Mouse (Mus musculus) MEL (cell line): ENCODE data around the gene Prkcb. TPM values are rescaled to one million over a fixed set of nuclear protein-coding genes. Genes with fewer than 3 reads are reported as not detected.

Experiments
- DNase-seq: peaks from one replicate; pipeline ENCODE4 v3.0.0; 2011; ENCODE audit warnings: low read depth, low spot score
- H3K27ac ChIP-seq: 2 replicates; pipeline ENCODE4 v1.5.1; 2012; ENCODE audit warnings: low read depth, mild to moderate bottlenecking, control low read depth, low read length, moderate library complexity; ENCODE audit not compliant: control insufficient read depth
- H3K27me3 ChIP-seq, 2 experiments: fragments of 150-350 bp in 1 of 2; sonication (generic) in 1 of 2; 2 replicates each; pipeline ENCODE4 v1.6.1; 2012; ENCODE audit warnings: low read length in 2 of 2, mild to moderate bottlenecking in 2 of 2, improper control_type of control experiment in 1 of 2, moderate library complexity in 1 of 2; ENCODE audit not compliant: insufficient read depth in 2 of 2, control insufficient read depth in 1 of 2
- H3K36me3 ChIP-seq, 2 experiments: 2 replicates each; pipeline ENCODE4 v1.6.1; 2012 to 2014; ENCODE audit warnings: low read length in 2 of 2, improper control_type of control experiment in 1 of 2, inconsistent platforms in 1 of 2, mild to moderate bottlenecking in 1 of 2; ENCODE audit not compliant: insufficient read depth in 2 of 2, control insufficient read depth in 1 of 2
- H3K4me1 ChIP-seq, 2 experiments: fragments of 150-350 bp in 1 of 2; sonication (generic) in 1 of 2; 2 replicates each; pipeline ENCODE4 v1.6.1; 2012; ENCODE audit warnings: low read length in 2 of 2, improper control_type of control experiment in 1 of 2, mild to moderate bottlenecking in 1 of 2; ENCODE audit not compliant: insufficient read depth in 2 of 2, control insufficient read depth in 1 of 2
- H3K4me3 ChIP-seq, 2 experiments: fragments of 150-350 bp in 1 of 2; sonication (generic) in 1 of 2; 2 replicates each; pipeline ENCODE4 v1.5.1; 2012; ENCODE audit warnings: low read depth in 2 of 2, low read length in 2 of 2, mild to moderate bottlenecking in 2 of 2, moderate library complexity in 2 of 2, control low read depth in 1 of 2, improper control_type of control experiment in 1 of 2; ENCODE audit not compliant: control insufficient read depth in 1 of 2, insufficient read depth in 1 of 2
- H3K79me2 ChIP-seq: 2 replicates; pipeline ENCODE4 v1.6.1; 2012; ENCODE audit warnings: mild to moderate bottlenecking, low read length, moderate library complexity; ENCODE audit not compliant: control insufficient read depth, poor library complexity, insufficient read depth
- H3K9ac ChIP-seq: 2 replicates; pipeline ENCODE4 v1.6.1; 2012; ENCODE audit warnings: low read depth, mild to moderate bottlenecking, control low read depth, low read length, moderate library complexity; ENCODE audit not compliant: control insufficient read depth, poor library complexity, severe bottlenecking
- H3K9me3 ChIP-seq: fragments of 150-350 bp; sonication (generic); replicated peaks from 2 replicates; pipeline ENCODE4 v1.6.1; 2012; ENCODE audit warnings: mild to moderate bottlenecking, low read length, improper control_type of control experiment, moderate library complexity; ENCODE audit not compliant: insufficient read depth
- CHD1 ChIP-seq: IDR thresholded peaks from 2 replicates; pipeline ENCODE4 v1.6.1; 2012; ENCODE audit warnings: low read depth, mild to moderate bottlenecking, inconsistent platforms, low read length, improper control_type of control experiment
- EP300 ChIP-seq, 2 experiments: IDR thresholded peaks; 2 replicates each; pipeline ENCODE4 v1.6.1; 2011; ENCODE audit warnings: improper control_type of control experiment in 2 of 2, low read length in 2 of 2, low read depth in 1 of 2, mild to moderate bottlenecking in 1 of 2
- ETS1 ChIP-seq: IDR thresholded peaks from 2 replicates; pipeline ENCODE4 v1.6.1; 2012; ENCODE audit warnings: low read depth, mild to moderate bottlenecking, inconsistent platforms, low read length, improper control_type of control experiment, moderate library complexity
- MAX ChIP-seq: IDR thresholded peaks from 2 replicates; pipeline ENCODE4 v1.6.1; 2011; ENCODE audit warnings: low read length, improper control_type of control experiment
- MAZ ChIP-seq: IDR thresholded peaks from 2 replicates; pipeline ENCODE4 v1.6.1; 2012; ENCODE audit warnings: low read depth, mild to moderate bottlenecking, inconsistent platforms, low read length, improper control_type of control experiment
- MEF2A ChIP-seq: IDR thresholded peaks from 2 replicates; pipeline ENCODE4 v1.6.1; 2014; ENCODE audit warnings: low read depth, mild to moderate bottlenecking, inconsistent platforms, low read length, improper control_type of control experiment; ENCODE audit not compliant: poor library complexity, insufficient replicate concordance, severe bottlenecking; ENCODE audit errors: extremely low read depth
- MXI1 ChIP-seq: IDR thresholded peaks from 2 replicates; pipeline ENCODE4 v1.6.1; 2011; ENCODE audit warnings: mild to moderate bottlenecking, low read depth, low read length, improper control_type of control experiment
- MYB ChIP-seq: IDR thresholded peaks from 2 replicates; pipeline ENCODE4 v1.6.1; 2011; ENCODE audit warnings: mild to moderate bottlenecking, low read depth, low read length, improper control_type of control experiment
- MYC ChIP-seq: IDR thresholded peaks from 2 replicates; pipeline ENCODE4 v1.6.1; 2011; ENCODE audit warnings: low read depth, mild to moderate bottlenecking, low read length, improper control_type of control experiment, moderate library complexity
- NELFE ChIP-seq: IDR thresholded peaks from 2 replicates; pipeline ENCODE4 v1.6.1; 2011; ENCODE audit warnings: low read depth, low read length, improper control_type of control experiment
- NRF1 ChIP-seq: IDR thresholded peaks from 2 replicates; pipeline ENCODE4 v1.6.1; 2014; ENCODE audit warnings: low read depth, mild to moderate bottlenecking, inconsistent platforms, low read length, improper control_type of control experiment, moderate library complexity; ENCODE audit not compliant: poor library complexity, insufficient read depth, severe bottlenecking
- POLR2A ChIP-seq, 2 experiments: IDR thresholded peaks; 2 replicates each; pipeline ENCODE4 v1.6.1; 2011 to 2012; ENCODE audit warnings: low read length in 2 of 2, mild to moderate bottlenecking in 2 of 2, control low read depth in 1 of 2, improper control_type of control experiment in 1 of 2, low read depth in 1 of 2, moderate library complexity in 1 of 2; ENCODE audit not compliant: control insufficient read depth in 1 of 2, insufficient read depth in 1 of 2, poor library complexity in 1 of 2
- POLR2AphosphoS2 ChIP-seq: IDR thresholded peaks from 2 replicates; pipeline ENCODE4 v1.6.1; 2011; ENCODE audit warnings: low read length, improper control_type of control experiment
- POLR2AphosphoS5 ChIP-seq: IDR thresholded peaks from 2 replicates; pipeline ENCODE4 v1.6.1; 2012; ENCODE audit warnings: low read depth, borderline replicate concordance, mild to moderate bottlenecking, inconsistent platforms, low read length, moderate library complexity, mixed read lengths
- RAD21 ChIP-seq: IDR thresholded peaks from 2 replicates; pipeline ENCODE4 v1.6.1; 2011; ENCODE audit warnings: mild to moderate bottlenecking, low read depth, low read length, improper control_type of control experiment
- RCOR1 ChIP-seq: IDR thresholded peaks from 2 replicates; pipeline ENCODE4 v1.6.1; 2012; ENCODE audit warnings: low read depth, mild to moderate bottlenecking, inconsistent platforms, low read length, improper control_type of control experiment
- SIN3A ChIP-seq: IDR thresholded peaks from 2 replicates; pipeline ENCODE4 v1.6.1; 2012; ENCODE audit warnings: low read length, improper control_type of control experiment, inconsistent platforms
- SMC3 ChIP-seq: IDR thresholded peaks from 2 replicates; pipeline ENCODE4 v1.6.1; 2011; ENCODE audit warnings: low read depth, low read length, improper control_type of control experiment
- TAL1 ChIP-seq: IDR thresholded peaks from 2 replicates; pipeline ENCODE4 v1.6.1; 2012; ENCODE audit warnings: mild to moderate bottlenecking, inconsistent platforms, low read length, moderate library complexity, mixed read lengths
- TBP ChIP-seq: IDR thresholded peaks from 2 replicates; pipeline ENCODE4 v1.8.0; 2011; ENCODE audit warnings: low read depth, low read length, improper control_type of control experiment
- USF2 ChIP-seq, 2 experiments: IDR thresholded peaks; 2 replicates each; pipeline ENCODE4 v1.6.1; 2011 to 2012; ENCODE audit warnings: improper control_type of control experiment in 2 of 2, low read length in 2 of 2, borderline replicate concordance in 1 of 2, inconsistent platforms in 1 of 2, low read depth in 1 of 2, mild to moderate bottlenecking in 1 of 2; ENCODE audit not compliant: insufficient read depth in 1 of 2
- polyA plus RNA-seq, 2 experiments: library from polyadenylated mRNA; stranded (reverse) in 1 of 2; unstranded in 1 of 2; fragments of >175 nt in 1 of 2; fragments of >200 nt in 1 of 2; gene quantifications; 2 replicates each; pipeline versions ENCODE4 v1.2.1 to v1.2.4; 2012; ENCODE audit warnings: low replicate concordance in 2 of 2, low read depth in 1 of 2; ENCODE audit not compliant: insufficient read length in 2 of 2, insufficient read depth in 1 of 2, missing spikeins in 1 of 2
- total RNA-seq: library from RNA; depleted of rRNA; stranded (reverse); fragments of 300-350 nt; gene quantifications from 2 replicates; pipeline ENCODE4 v1.2.3, GENCODE M21; 2012

The Prkcb gene
- total and polyA plus RNA-seq, 3 experiments, result not detected

- TF ChIP-seq SIN3A, result no peak
- no peak for TF ChIP-seq NRF1
- TF ChIP-seq MEF2A, result no peak
- TF ChIP-seq TBP, result no peak
- TF ChIP-seq NELFE, result no peak
- TF ChIP-seq MXI1, result no peak
- TF ChIP-seq POLR2A (IDR thresholded peaks at IDR 0.05; ENCODE audit: control insufficient read depth in 1 of 2, insufficient read depth in 1 of 2, low read depth in 1 of 2, low read length in 2 of 2, poor library complexity in 1 of 2), result no peak
- no peak for TF ChIP-seq TAL1
- TF ChIP-seq ETS1, result no peak
- TF ChIP-seq MYB, result no peak
- no peak for TF ChIP-seq CHD1
- TF ChIP-seq, all 39 proteins: peak for 0
- no peak for DNase-seq
- H3K36me3 ChIP-seq, result no peaks in the 10 kb centered on the region
- H3K27ac ChIP-seq, result no peak overlapping the region
- no peaks in the 10 kb centered on the region for H3K27me3 ChIP-seq
- no peaks in the 10 kb centered on the region for H3K4me1 ChIP-seq
- H3K79me2 ChIP-seq, result no peaks in the 10 kb centered on the region
- no peak overlapping the region for H3K9ac ChIP-seq
- H3K9me3 ChIP-seq, result no peaks in the 10 kb centered on the region
- no peak overlapping the region for H3K4me3 ChIP-seq
Measured at GRCm38 (mm10) chr7:122558085-122558811, 269.7 kb downstream of the Prkcb start.

GRCm38 (mm10) chr7:122558912-122559311 lies 270.4 kb downstream of the Prkcb start:
- no peak overlapping the region for H3K27ac ChIP-seq
- H3K9ac ChIP-seq, result no peak overlapping the region
- H3K9me3 ChIP-seq, result no peaks in the 10 kb centered on the region
- H3K4me3 ChIP-seq, result no peak overlapping the region
- H3K79me2 ChIP-seq, result no peaks in the 10 kb centered on the region
- H3K36me3 ChIP-seq, result no peaks in the 10 kb centered on the region
- no peak for TF ChIP-seq CHD1
- no peak for TF ChIP-seq MYB
- no peak for TF ChIP-seq TAL1
- DNase-seq, result no peak
- H3K4me1 ChIP-seq, result no peaks in the 10 kb centered on the region
- H3K27me3 ChIP-seq, result no peaks in the 10 kb centered on the region

GRCm38 (mm10) chr7:122562586-122562985 lies 274.0 kb downstream of the Prkcb start:
- H3K27me3 ChIP-seq, result no peaks in the 10 kb centered on the region
- no peak overlapping the region for H3K9ac ChIP-seq
- H3K27ac ChIP-seq, result no peak overlapping the region
- H3K79me2 ChIP-seq, result no peaks in the 10 kb centered on the region
- no peaks in the 10 kb centered on the region for H3K36me3 ChIP-seq
- H3K4me1 ChIP-seq, result no peaks in the 10 kb centered on the region
- H3K4me3 ChIP-seq, result no peak overlapping the region
- TF ChIP-seq EP300 (IDR thresholded peaks at IDR 0.05; ENCODE audit: low read depth in 1 of 2, low read length in 2 of 2), result no peak
- no peak for TF ChIP-seq TAL1
- no peak for TF ChIP-seq MAX
- TF ChIP-seq NRF1, result no peak
- no peak for TF ChIP-seq POLR2AphosphoS2
- no peak for TF ChIP-seq MAZ
- no peak for TF ChIP-seq MYC
- no peak for TF ChIP-seq RAD21
- no peak for TF ChIP-seq SMC3
- no peak for TF ChIP-seq RCOR1
- TF ChIP-seq NELFE, result no peak
- no peak for TF ChIP-seq USF2 (IDR thresholded peaks at IDR 0.05; ENCODE audit: borderline replicate concordance in 1 of 2, insufficient read depth in 1 of 2, low read depth in 1 of 2, low read length in 2 of 2)
- no peak for TF ChIP-seq POLR2AphosphoS5
- no peak for TF ChIP-seq SIN3A
- no peak for TF ChIP-seq ETS1
- TF ChIP-seq, all 39 proteins: peak for 0
- DNase-seq, result no peak
- H3K9me3 ChIP-seq, result no peaks in the 10 kb centered on the region
